Mouse (Mus musculus) intestine, embryonic 16.5 days (tissue): Measurements from ENCODE around the gene Olfr1360. TPM values are rescaled to one million over a fixed set of nuclear protein-coding genes. Genes with fewer than 3 reads are reported as not detected.
"Not testable (repeated sequence)": the region's sequence is repeated elsewhere in the genome, so short reads cannot be mapped to it uniquely, and the experiment has no call there.

Source experiments
- ATAC-seq: fragments of 200-750 bp; cut with Nextera tagmentation; 2 replicates; pipeline ENCODE4 v1.8.0; 2017; ENCODE audit warnings: moderate TSS enrichment, moderate library complexity
- H3K27ac ChIP-seq: fragments of 300-500 bp; sonication (generic); 2 replicates; pipeline ENCODE4 v1.5.1; 2014; ENCODE audit warnings: mild to moderate bottlenecking, low read length
- H3K27me3 ChIP-seq: fragments of 300-500 bp; sonication (generic); replicated peaks from 2 replicates; pipeline ENCODE4 v1.6.1; 2014; ENCODE audit warnings: low read length, control low read depth, mixed read lengths; ENCODE audit not compliant: control insufficient read depth, insufficient read depth
- H3K36me3 ChIP-seq: fragments of 300-500 bp; sonication (generic); 2 replicates; pipeline ENCODE4 v1.6.1; 2014; ENCODE audit warnings: low read length, control low read depth; ENCODE audit not compliant: control insufficient read depth, insufficient read depth
- H3K4me1 ChIP-seq: fragments of 300-500 bp; sonication (generic); 2 replicates; pipeline ENCODE4 v1.6.1; 2014; ENCODE audit warnings: low read length, control low read depth, mixed read lengths; ENCODE audit not compliant: control insufficient read depth, insufficient read depth
- H3K4me2 ChIP-seq: fragments of 300-500 bp; sonication (generic); 2 replicates; pipeline ENCODE4 v1.6.1; 2014; ENCODE audit warnings: low read depth, low read length, control low read depth
- H3K4me3 ChIP-seq: fragments of 300-500 bp; sonication (generic); 2 replicates; pipeline ENCODE4 v1.5.1; 2014; ENCODE audit warnings: mild to moderate bottlenecking, low read length
- H3K9ac ChIP-seq: fragments of 300-500 bp; sonication (generic); 2 replicates; pipeline ENCODE4 v1.6.1; 2014; ENCODE audit warnings: low read depth, low read length
- H3K9me3 ChIP-seq: fragments of 300-500 bp; sonication (generic); 2 replicates; pipeline ENCODE4 v1.6.1; 2016; ENCODE audit warnings: low read length, control low read depth; ENCODE audit not compliant: control insufficient read depth
- WGBS: fragments of 180-500 bp; shearing (Covaris S2); extraction: QIAGEN DNeasy Blood & Tissue Kit; methylation state at CpG from one replicate; pipeline ENCODE4 v1.1.7; 2014; 5-methylcytosine and 5-hydroxymethylcytosine counted together
- polyA plus RNA-seq: library from polyadenylated mRNA; unstranded; fragments of >200 nt; fragmentation: Nextera tagmentation; extraction: Ambion mirVana; gene quantifications from 2 replicates; pipeline ENCODE4 v1.2.1, GENCODE M21; 2015

Gene Olfr1360
- polyA plus RNA-seq, 1 experiment from 2014 or later = not detected

DNA sequence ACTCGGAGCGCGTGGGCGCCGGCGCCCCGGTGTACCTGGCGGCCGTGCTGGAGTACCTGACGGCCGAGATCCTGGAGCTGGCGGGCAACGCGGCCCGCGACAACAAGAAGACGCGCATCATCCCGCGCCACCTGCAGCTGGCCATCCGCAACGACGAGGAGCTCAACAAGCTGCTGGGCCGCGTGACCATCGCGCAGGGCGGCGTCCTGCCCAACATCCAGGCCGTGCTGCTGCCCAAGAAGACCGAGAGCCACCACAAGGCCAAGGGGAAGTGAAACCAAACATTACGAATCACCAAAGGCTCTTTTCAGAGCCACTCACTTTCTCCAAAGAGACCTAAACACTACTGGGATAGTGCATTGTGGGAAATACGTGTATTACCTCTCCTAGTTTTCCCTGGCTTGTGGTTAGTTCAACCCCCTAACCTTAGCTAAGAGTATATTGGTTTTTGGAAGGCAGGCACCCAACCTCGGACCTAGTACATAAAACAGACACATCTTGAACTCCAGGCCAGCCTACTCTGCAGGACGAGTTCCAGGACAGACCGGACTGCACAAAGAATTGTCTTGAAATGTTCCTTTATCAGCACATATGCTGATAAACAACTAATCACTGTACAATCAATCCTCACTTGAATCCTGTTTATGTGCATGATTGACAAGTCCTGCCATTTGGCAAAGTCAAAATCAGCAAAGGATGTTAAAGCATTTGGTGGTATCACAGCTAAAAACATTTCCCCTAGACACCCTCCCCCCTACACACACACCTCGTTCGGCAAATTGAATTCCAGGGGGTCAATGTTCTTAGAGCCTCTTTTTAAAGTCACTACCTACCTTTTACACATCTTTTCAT lies 39.6 kb upstream of the Olfr1360 start:
- Histone ChIP-seq H3K4me3 (peak overlapping the region; percentile 52), H3K4me1 (peaks cover 22% of the 10 kb centered on the region), H3K9ac (peak overlapping the region; percentile 58), H3K27ac (peak overlapping the region; percentile 96), H3K4me2 (peak overlapping the region; percentile 88)
- ATAC-seq = peak; percentile 1
- WGBS = 0% methylated on average over 9 of the region's 38 CpGs
- not testable (repeated sequence) for H3K36me3 ChIP-seq, H3K9me3 ChIP-seq, H3K27me3 ChIP-seq

DNA sequence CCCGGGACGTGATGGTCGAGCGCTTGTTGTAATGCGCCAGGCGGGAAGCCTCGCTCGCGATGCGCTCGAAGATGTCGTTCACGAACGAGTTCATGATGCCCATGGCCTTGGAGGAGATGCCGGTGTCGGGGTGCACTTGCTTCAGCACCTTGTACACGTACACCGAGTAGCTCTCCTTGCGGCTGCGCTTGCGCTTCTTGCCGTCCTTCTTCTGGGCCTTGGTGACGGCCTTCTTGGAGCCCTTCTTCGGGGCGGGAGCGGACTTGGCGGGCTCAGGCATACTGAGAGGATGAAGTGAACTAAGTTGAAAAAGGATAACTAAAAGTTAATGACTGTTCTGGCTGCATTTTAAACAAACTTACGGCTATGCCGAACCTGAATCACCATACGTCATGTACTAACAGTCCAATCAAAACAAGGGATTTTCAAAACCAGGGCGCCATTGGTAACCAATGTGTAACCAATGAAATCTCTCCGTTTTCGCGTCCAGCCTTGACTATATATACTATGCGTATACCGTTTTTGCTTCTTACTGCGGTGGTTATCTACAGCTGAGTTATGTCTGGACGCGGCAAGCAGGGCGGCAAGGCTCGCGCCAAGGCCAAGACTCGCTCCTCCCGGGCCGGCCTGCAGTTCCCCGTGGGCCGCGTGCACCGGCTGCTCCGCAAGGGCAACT lies 38.8 kb upstream of the Olfr1360 start, which contains the start of the genes Hist1h2bl and Hist1h2ai:
Gene Hist1h2bl, minus strand, starts transcription at position 280 of the 676 bp plus-strand sequence.
Gene Hist1h2ai, plus strand, starts transcription at position 559 of the 676 bp plus-strand sequence.
- WGBS = under 1% methylated on average over 27 of the region's 50 CpGs
- H3K36me3 ChIP-seq, H3K9me3 ChIP-seq, H3K27me3 ChIP-seq: not testable (repeated sequence)
- H3K4me1 ChIP-seq = peaks cover 21% of the 10 kb centered on the region
- H3K4me2 ChIP-seq = peak within 1 kb of the TSS; percentile 88
- peak within 1 kb of the TSS; percentile 52 for H3K4me3 ChIP-seq
- peak within 1 kb of the TSS; percentile 68 for H3K9ac ChIP-seq
- peak within 1 kb of the TSS; percentile 96 for H3K27ac ChIP-seq
- peak; percentile 89 for ATAC-seq

DNA sequence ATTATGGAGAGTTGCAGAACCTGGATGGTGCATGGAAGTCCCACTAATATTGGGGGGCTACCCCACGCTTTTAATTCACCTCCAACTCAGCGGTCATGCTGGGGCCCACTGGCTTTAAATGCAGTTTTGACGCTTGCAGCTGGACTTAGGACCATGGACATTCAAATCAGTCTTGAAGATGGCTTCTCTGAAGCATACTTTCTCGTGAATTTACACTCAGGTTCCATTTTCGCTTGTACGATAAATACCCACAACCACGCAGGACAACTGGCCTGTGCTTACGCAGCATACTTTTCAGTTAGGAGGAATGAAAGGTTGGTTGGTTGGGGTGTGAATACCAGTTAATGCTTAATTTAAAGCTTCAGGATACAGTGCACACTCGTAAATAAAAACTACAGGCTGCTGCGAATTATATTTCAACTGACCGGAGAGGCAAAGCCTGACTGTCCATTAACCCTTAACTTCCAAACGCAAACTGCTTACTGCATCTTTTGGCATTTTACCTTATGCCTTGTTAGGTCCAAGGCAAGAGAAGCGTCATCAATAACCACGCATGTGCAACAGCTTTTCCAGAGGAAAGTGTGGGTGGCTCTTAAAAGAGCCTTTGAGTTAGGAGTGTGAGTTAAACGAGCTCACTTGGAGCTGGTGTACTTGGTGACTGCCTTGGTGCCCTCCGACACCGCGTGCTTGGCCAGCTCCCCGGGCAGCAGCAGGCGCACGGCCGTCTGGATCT lies 38.1 kb upstream of the Olfr1360 start:
- Histone ChIP-seq H3K27me3 (no peaks in the 10 kb centered on the region), H3K9me3 (no peaks in the 10 kb centered on the region), H3K4me3 (peak overlapping the region; percentile 48), H3K36me3 (no peaks in the 10 kb centered on the region), H3K4me2 (peak overlapping the region; percentile 88), H3K4me1 (peaks cover 16% of the 10 kb centered on the region), H3K9ac (peak overlapping the region; percentile 68), H3K27ac (peak overlapping the region; percentile 91)
- WGBS = under 1% methylated on average over 20 of the region's 22 CpGs
- no peak for ATAC-seq

DNA sequence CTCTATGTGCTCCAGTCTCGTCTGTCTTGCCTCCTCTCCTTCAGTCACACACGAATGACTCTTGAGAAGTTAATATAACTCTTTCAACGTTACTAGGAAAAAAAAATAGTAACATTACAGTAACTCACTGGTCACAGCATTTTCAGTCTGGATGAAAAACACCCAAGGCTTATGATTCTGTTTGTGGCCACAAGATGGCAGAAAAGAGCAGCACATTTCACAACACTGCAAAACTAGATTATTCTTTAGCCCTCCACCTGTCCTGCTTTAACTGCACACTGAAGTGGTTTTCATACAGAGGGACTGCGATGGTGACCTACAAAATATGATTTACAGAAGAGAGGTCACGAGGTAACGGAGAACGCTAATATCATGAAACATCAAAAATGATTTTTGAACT lies 37.5 kb upstream of the Olfr1360 start:
- peak overlapping the region; percentile 91 for H3K27ac ChIP-seq
- H3K9me3 ChIP-seq = no peaks in the 10 kb centered on the region
- ATAC-seq = no peak
- peak overlapping the region; percentile 88 for H3K4me2 ChIP-seq
- no peaks in the 10 kb centered on the region for H3K36me3 ChIP-seq
- peaks cover 15% of the 10 kb centered on the region for H3K4me1 ChIP-seq
- peak overlapping the region; percentile 68 for H3K9ac ChIP-seq
- 0% methylated on average over 7 of the region's 7 CpGs for WGBS
- no peaks in the 10 kb centered on the region for H3K27me3 ChIP-seq
- peak overlapping the region; percentile 48 for H3K4me3 ChIP-seq

DNA sequence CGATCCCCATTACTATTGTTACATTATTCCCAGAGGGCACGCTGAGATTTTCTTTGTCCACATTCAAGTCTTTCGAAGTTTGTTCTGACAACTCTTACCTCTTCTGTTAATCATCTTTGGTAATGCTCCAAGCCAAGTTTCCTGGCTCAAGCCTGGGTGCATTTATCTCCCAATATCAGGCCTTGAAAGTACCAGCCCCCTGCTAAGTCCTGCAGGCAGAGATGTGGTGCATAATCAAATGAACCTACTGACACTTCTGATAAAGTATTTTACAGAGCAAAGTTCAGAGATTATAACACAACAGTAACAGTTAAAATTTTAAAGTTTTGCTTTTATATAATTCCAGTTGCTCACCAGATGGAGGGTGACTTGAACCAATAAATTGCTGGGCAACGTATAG lies 34.5 kb upstream of the Olfr1360 start:
- Histone ChIP-seq H3K27ac (no peak overlapping the region), H3K9me3 (no peaks in the 10 kb centered on the region), H3K4me3 (peak overlapping the region; percentile 59), H3K9ac (no peak overlapping the region), H3K36me3 (no peaks in the 10 kb centered on the region), H3K4me2 (peak overlapping the region; percentile 76), H3K27me3 (no peaks in the 10 kb centered on the region), H3K4me1 (peaks cover 8% of the 10 kb centered on the region)
- no peak for ATAC-seq
- WGBS = 28% methylated on average over 4 of the region's 4 CpGs

DNA sequence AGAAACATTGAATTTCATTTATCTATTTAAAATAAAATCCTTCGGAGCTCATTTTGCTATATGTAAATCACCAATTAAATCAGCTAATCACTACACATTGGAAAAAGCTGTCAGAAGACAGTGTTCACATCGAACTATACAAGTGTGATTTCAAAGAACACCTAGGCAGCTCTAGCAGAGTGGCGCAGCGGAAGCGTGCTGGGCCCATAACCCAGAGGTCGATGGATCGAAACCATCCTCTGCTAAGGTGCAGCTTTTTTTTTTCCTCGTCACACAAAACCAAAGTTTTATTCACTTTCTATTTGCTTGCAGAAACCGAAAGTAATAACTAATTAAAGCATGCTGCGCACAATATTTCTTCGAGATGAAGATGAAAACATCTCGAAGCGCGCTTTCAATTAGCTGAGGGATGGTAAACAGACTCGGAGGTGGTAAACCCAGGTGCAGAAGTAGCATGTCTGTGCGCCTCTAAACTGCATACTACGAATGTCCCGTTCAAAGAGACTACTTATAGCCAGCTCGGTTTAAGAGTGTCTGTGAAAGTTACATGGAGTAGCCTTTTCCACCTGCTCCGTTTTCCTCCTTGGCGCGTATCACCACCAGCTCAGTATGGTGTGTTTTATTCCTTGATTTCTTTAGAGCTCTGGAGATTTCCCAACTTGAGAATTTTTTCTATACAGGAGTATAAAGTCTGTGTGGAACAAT lies 33.8 kb upstream of the Olfr1360 start:
- Histone ChIP-seq H3K36me3 (no peaks in the 10 kb centered on the region), H3K27ac (peak overlapping the region; percentile 15; the same call in 1 of the 2 replicates), H3K4me3 (peak overlapping the region; percentile 59), H3K9ac (peak overlapping the region; percentile 63), H3K9me3 (no peaks in the 10 kb centered on the region), H3K4me2 (peak overlapping the region; percentile 76), H3K4me1 (peaks cover 8% of the 10 kb centered on the region), H3K27me3 (no peaks in the 10 kb centered on the region)
- 2% methylated on average over 22 of the region's 22 CpGs for WGBS
- peak; percentile 82 for ATAC-seq

DNA sequence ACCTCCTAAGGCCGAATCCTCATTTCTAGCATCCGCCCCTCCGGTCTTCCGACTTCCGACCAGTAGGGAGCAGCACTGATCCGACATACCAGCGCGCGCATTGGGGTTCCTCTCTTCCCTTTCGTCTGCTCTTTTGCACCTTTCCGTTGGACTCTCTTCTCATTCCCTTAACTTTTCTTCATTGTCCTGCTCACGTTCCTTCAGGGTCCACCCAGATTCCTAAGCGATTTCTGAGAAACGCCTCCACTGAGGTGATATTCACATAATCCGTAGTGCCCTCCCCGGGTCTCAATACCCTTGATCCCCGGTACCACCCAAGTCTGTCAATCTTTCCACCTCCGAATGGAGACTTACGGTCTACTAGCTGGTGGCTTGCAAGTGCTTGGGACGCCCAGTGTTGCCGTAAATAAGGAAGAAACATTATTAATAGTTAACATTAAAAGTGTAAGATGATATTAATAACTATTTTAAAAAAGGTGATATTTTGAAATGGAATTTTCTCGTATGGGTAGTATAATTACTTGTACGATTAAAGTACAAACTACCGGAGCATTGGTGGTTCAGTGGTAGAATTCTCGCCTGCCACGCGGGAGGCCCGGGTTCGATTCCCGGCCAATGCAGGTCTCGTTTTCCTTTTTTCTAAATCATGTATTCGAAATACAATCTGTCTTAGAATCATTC lies 33.0 kb upstream of the Olfr1360 start:
- ATAC-seq = peak; percentile 87
- H3K27ac ChIP-seq = peak overlapping the region; percentile 77
- peak overlapping the region; percentile 72 for H3K9ac ChIP-seq
- under 1% methylated on average over 32 of the region's 32 CpGs for WGBS
- no peaks in the 10 kb centered on the region for H3K9me3 ChIP-seq
- H3K36me3 ChIP-seq = no peaks in the 10 kb centered on the region
- H3K4me1 ChIP-seq = peaks cover 4% of the 10 kb centered on the region
- H3K27me3 ChIP-seq = no peaks in the 10 kb centered on the region
- peak overlapping the region; percentile 62 for H3K4me3 ChIP-seq
- peak overlapping the region; percentile 30; the same call in 1 of the 2 replicates for H3K4me2 ChIP-seq

DNA sequence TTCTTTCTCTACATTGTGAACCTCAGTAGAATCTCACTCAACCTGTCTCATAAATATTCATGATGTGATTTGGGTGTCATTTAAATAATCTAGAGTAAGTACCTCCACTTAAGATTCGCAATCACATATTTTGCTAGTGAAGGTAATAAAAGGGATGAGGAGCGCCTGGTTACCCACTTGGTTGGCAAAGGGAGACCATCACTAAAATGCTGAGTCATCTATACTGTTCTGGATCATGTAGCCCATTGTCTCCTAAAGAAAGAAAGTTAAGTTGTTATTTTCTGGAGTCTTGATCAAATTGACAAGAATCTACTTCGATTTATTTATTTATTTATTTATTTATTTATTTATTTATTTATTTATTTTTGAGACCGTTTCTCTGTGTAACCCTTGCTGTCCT lies 29.5 kb upstream of the Olfr1360 start:
- Histone ChIP-seq H3K27ac (no peak overlapping the region), H3K36me3 (no peaks in the 10 kb centered on the region), H3K4me1 (no peaks in the 10 kb centered on the region), H3K9me3 (no peaks in the 10 kb centered on the region), H3K9ac (no peak overlapping the region), H3K4me3 (no peak overlapping the region), H3K4me2 (no peak overlapping the region), H3K27me3 (no peaks in the 10 kb centered on the region)
- 74% methylated on average over 4 of the region's 4 CpGs for WGBS
- ATAC-seq = no peak
